Mouse (Mus musculus) gastrocnemius, adult 18-20 months (tissue): ENCODE measurements at regions not wholly inside any gene's neighbourhood (a gene's known extent, or its start where the extent isn't known, plus 50 kb on each side); places are given as distances from the start of the nearest gene placed in this dataset.

Source experiments
- DNase-seq: peaks from one replicate; pipeline ENCODE4 v3.0.0; 2021; ENCODE audit warnings: low spot score

- no peak for DNase-seq
Observed at GRCm38 (mm10) chr8:89283105-89284096, 239.4 kb upstream of the Sall1 start.

- DNase-seq, result no peak
Observed at GRCm38 (mm10) chr8:89279844-89280243, 235.9 kb upstream of the Sall1 start.

GRCm38 (mm10) chr8:89279142-89279541 lies 235.2 kb upstream of the Sall1 start:
- no peak for DNase-seq

- no peak for DNase-seq
Observed at GRCm38 (mm10) chr8:89273276-89273675, 229.3 kb upstream of the Sall1 start.

- DNase-seq, result no peak
Observed at GRCm38 (mm10) chr8:89272381-89272815, 228.4 kb upstream of the Sall1 start.

GRCm38 (mm10) chr8:89271381-89272355 lies 227.7 kb upstream of the Sall1 start:
- no peak for DNase-seq

GRCm38 (mm10) chr8:89270001-89270400 lies 226.0 kb upstream of the Sall1 start:
- DNase-seq, result no peak

GRCm38 (mm10) chr8:89261163-89261812 lies 217.3 kb upstream of the Sall1 start:
- DNase-seq, result no peak

GRCm38 (mm10) chr8:89259881-89260280 lies 215.9 kb upstream of the Sall1 start:
- no peak for DNase-seq

- no peak for DNase-seq
Observed at GRCm38 (mm10) chr8:89246342-89246741, 202.4 kb upstream of the Sall1 start.

GRCm38 (mm10) chr8:89245131-89245751 lies 201.3 kb upstream of the Sall1 start:
- no peak for DNase-seq

GRCm38 (mm10) chr8:89241686-89242085 lies 197.7 kb upstream of the Sall1 start:
- no peak for DNase-seq

GRCm38 (mm10) chr8:89239626-89240025 lies 195.7 kb upstream of the Sall1 start:
- no peak for DNase-seq

GRCm38 (mm10) chr8:89234041-89234440 lies 190.1 kb upstream of the Sall1 start:
- no peak for DNase-seq

GRCm38 (mm10) chr8:89232318-89232717 lies 188.4 kb upstream of the Sall1 start:
- no peak for DNase-seq

GRCm38 (mm10) chr8:89229144-89229543 lies 185.2 kb upstream of the Sall1 start:
- DNase-seq, result no peak

- no peak for DNase-seq
Observed at GRCm38 (mm10) chr8:89220870-89221269, 176.9 kb upstream of the Sall1 start.

- no peak for DNase-seq
Observed at GRCm38 (mm10) chr8:89220381-89220780, 176.4 kb upstream of the Sall1 start.

- DNase-seq, result no peak
Observed at GRCm38 (mm10) chr8:89219156-89219555, 175.2 kb upstream of the Sall1 start.

GRCm38 (mm10) chr8:89217689-89218088 lies 173.7 kb upstream of the Sall1 start:
- DNase-seq, result no peak

GRCm38 (mm10) chr8:89211931-89212330 lies 168.0 kb upstream of the Sall1 start:
- no peak for DNase-seq
